Mouse (Mus musculus): ENCODE measurements at regions not wholly inside any gene's neighbourhood (a gene's known extent, or its start where the extent isn't known, plus 50 kb on each side); places are given as distances from the start of the nearest gene placed in this dataset.

DNA sequence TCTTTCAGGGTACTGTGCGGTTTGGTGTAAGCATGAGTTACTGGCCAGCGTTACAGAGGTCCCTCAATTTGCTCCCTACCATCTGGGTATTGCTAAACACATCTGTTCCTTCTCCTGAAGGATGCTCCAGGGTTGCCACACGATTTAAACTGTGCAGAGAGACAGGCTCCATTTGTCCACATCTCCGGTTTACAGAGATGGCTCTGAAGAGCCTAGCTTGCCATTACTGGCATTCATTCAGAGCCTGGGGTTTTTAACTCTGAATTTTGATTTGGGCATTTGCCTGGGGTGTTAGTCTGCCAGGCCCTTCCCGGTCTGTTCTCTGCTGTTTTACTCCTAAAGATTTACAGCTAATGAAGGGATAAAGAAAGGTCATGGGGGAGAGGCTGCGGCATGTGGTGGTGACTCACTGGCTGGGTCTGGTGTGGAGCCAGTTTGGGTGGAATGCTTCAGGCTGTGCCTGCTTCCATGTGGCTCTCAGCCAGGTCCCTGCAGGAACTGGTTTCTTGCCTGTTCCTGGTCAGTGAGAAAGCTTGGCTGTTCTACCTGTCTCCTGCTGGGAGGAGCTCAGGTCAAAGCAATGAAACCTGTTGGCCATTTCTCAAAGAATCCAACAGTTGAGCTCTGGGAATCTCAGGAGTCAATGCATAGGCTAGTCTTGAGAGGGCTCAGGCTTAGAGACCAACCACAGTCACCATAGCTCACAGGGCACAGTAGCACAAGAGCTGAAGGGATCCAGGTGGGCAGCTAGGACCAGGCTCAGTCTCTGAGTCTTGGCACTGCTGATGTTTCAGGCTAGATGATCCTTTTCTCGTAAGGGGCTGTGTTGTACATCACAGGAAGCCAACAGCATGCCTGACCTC lies 112.5 kb upstream of the Pgrmc2 start:
- Histone ChIP-seq H3K27me3 (replicated peaks) (no peaks in the 10 kb centered on the region), H3K4me1 (ENCODE audit: control insufficient read depth in 1 of 2, insufficient read depth in 2 of 2) (peaks cover 2 to 13% of the 10 kb centered on the region in 2 experiments; a peak in 2 of 4 replicates), H3K9me3 (replicated peaks; ENCODE audit: low read length) (no peaks in the 10 kb centered on the region), H3K36me3 (replicated peaks in 1 of 2; ENCODE audit: control insufficient read depth in 1 of 2, insufficient read depth in 1 of 2, low read length in 1 of 2) (no peaks in the 10 kb centered on the region), H3K4me2 (ENCODE audit: insufficient read depth, low read depth, poor library complexity, severe bottlenecking) (no peak overlapping the region), H3K27ac (ENCODE audit: insufficient read depth, low read depth) (no peak overlapping the region), H3K4me3 (replicated peaks in 1 of 3; ENCODE audit: low read depth in 2 of 3, low read length in 2 of 3, poor library complexity in 1 of 3) (no peak overlapping the region), H3K9ac (ENCODE audit: insufficient read depth, low read depth) (no peak overlapping the region), H3K79me2 (replicated peaks; ENCODE audit: control insufficient read depth, extremely low read depth, insufficient read depth, poor library complexity, severe bottlenecking) (no peaks in the 10 kb centered on the region)
- no peak for DNase-seq (ENCODE audit: extremely low read depth)
- in situ Hi-C loops (cut with MboI; ENCODE audit: low pct_ligation_motif_present, low pct_unique_long_range_greater_than_20kb, low sequenced_read_pairs), result no loop called here
- dilution Hi-C loops (cut with MboI; ENCODE audit: extremely low pct_ligation_motif_present, extremely low pct_unique_long_range_greater_than_20kb, low sequenced_read_pairs), result no loop called here
- TF ChIP-seq ZKSCAN1 (IDR thresholded peaks at IDR 0.05; ENCODE audit: borderline replicate concordance, low read depth, low read length), result no peak
- no peak for TF ChIP-seq KAT2A (IDR thresholded peaks at IDR 0.05; ENCODE audit: insufficient replicate concordance, low read length)
- no peak for TF ChIP-seq MAFK (IDR thresholded peaks at IDR 0.05; ENCODE audit: insufficient replicate concordance, low read length)
- TF ChIP-seq NELFE (IDR thresholded peaks at IDR 0.05; ENCODE audit: low read depth, low read length), result no peak
- TF ChIP-seq CHD2 (IDR thresholded peaks at IDR 0.05; ENCODE audit: low read length), result no peak
- no peak for TF ChIP-seq ELF1 (IDR thresholded peaks at IDR 0.05; ENCODE audit: low read depth, low read length)

DNA sequence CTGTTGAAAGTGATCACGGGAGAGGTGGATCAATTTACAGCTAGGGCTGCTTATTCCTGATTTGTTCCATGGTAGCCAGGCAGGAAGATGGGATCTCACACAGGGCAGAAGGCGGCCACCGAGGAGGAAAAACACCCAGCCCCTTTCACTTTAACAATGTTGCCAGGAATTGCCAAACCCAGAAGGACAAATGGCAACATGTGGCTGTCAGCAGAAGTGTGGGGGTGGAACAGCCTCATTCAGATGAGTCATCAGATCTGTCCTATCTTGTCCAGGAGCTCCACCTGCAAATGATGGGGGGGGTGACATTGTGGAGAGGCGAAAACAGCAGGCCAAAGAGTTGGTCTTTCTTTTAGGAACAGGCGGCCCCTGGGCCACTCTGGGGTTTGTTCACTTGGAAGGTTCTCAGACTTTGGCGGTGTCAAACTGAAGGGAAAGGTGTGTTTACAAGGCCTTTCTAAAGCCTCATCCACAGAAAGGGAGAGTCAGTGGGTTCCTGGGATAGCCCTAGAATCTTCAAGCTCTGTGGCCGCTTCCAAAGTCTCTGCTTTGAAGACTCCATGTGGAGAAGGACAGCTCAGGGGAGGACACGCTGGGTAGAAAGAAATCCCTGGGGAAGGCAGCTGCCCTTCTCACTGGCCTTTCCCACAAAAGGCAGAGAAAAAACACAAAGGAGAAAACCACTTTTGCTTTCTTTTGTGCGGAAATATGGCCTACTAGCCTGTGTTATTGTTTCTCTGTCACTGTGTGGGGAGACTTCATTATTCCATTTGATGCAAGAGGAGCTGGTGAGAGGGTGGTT lies 111.7 kb upstream of the Pgrmc2 start:
- Histone ChIP-seq H3K4me1 (ENCODE audit: control insufficient read depth in 1 of 2, insufficient read depth in 2 of 2) (peaks cover 2 to 13% of the 10 kb centered on the region in 2 experiments; a peak in 2 of 4 replicates), H3K79me2 (replicated peaks; ENCODE audit: control insufficient read depth, extremely low read depth, insufficient read depth, poor library complexity, severe bottlenecking) (no peaks in the 10 kb centered on the region), H3K27me3 (replicated peaks) (no peaks in the 10 kb centered on the region), H3K27ac (ENCODE audit: insufficient read depth, low read depth) (no peak overlapping the region), H3K4me3 (replicated peaks in 1 of 3; ENCODE audit: low read depth in 2 of 3, low read length in 2 of 3, poor library complexity in 1 of 3) (no peak overlapping the region), H3K9me3 (replicated peaks; ENCODE audit: low read length) (no peaks in the 10 kb centered on the region), H3K9ac (ENCODE audit: insufficient read depth, low read depth) (no peak overlapping the region), H3K36me3 (replicated peaks in 1 of 2; ENCODE audit: control insufficient read depth in 1 of 2, insufficient read depth in 1 of 2, low read length in 1 of 2) (no peaks in the 10 kb centered on the region), H3K4me2 (ENCODE audit: insufficient read depth, low read depth, poor library complexity, severe bottlenecking) (no peak overlapping the region)
- no peak for DNase-seq (ENCODE audit: extremely low read depth)
- TF ChIP-seq RCOR1 (conservative IDR thresholded peaks at IDR 0.05; ENCODE audit: low read depth, low read length) (no peak), POLR2A (IDR thresholded peaks at IDR 0.05; ENCODE audit: low read depth, low read length) (no peak), SMC3 (IDR thresholded peaks at IDR 0.05; ENCODE audit: low read depth, low read length) (no peak), HCFC1 (IDR thresholded peaks at IDR 0.05; ENCODE audit: low read depth, low read length) (no peak), MAZ (IDR thresholded peaks at IDR 0.05; ENCODE audit: low read depth, low read length) (no peak), CTCF (conservative IDR thresholded peaks at IDR 0.05 in 1 of 2, IDR thresholded peaks at IDR 0.05 in 1 of 2; ENCODE audit: low read depth in 2 of 2, low read length in 2 of 2) (no peak), MAX (IDR thresholded peaks at IDR 0.05; ENCODE audit: low read length) (no peak), JUND (conservative IDR thresholded peaks at IDR 0.05; ENCODE audit: low read depth, low read length) (no peak), SIN3A (IDR thresholded peaks at IDR 0.05; ENCODE audit: low read length) (no peak), TCF12 (IDR thresholded peaks at IDR 0.05; ENCODE audit: low read depth, low read length) (no peak), JUN (IDR thresholded peaks at IDR 0.05; ENCODE audit: insufficient read depth, low read depth, low read length) (no peak), MAFK (IDR thresholded peaks at IDR 0.05; ENCODE audit: insufficient replicate concordance, low read length) (no peak), USF2 (conservative IDR thresholded peaks at IDR 0.05; ENCODE audit: low read depth, low read length) (no peak), NRF1 (IDR thresholded peaks at IDR 0.05; ENCODE audit: low read depth, low read length) (no peak), ZC3H11A (IDR thresholded peaks at IDR 0.05; ENCODE audit: low read depth, low read length) (no peak), CHD2 (IDR thresholded peaks at IDR 0.05; ENCODE audit: low read length) (no peak)
- dilution Hi-C loops (cut with MboI; ENCODE audit: extremely low pct_ligation_motif_present, extremely low pct_unique_long_range_greater_than_20kb, low sequenced_read_pairs), result no loop called here
- in situ Hi-C loops (cut with MboI; ENCODE audit: low pct_ligation_motif_present, low pct_unique_long_range_greater_than_20kb, low sequenced_read_pairs), result no loop called here

All from CH12.LX (cell line).